Mouse (Mus musculus) heart, postnatal 25 days (tissue): Measurements from ENCODE around the gene Arhgap45. TPM values are rescaled to one million over a fixed set of nuclear protein-coding genes. Genes with fewer than 3 reads are reported as not detected.
"Not testable (repeated sequence)": the region's sequence is repeated elsewhere in the genome, so short reads cannot be mapped to it uniquely, and the experiment has no call there.

Experiments
- DNase-seq: peaks from one replicate; pipeline ENCODE4 v3.0.0; 2022; ENCODE audit warnings: low spot score
- intact Hi-C: fragments of 180-260 bp; cut with DNase I; formaldehyde crosslinking; loops from one replicate; pipeline ENCODE4 v1.15.1; 2025
- total RNA-seq, 2 experiments: library from RNA; stranded (reverse); gene quantifications; 2 replicates each; pipeline ENCODE4 v1.2.3; 2021

Gene Arhgap45
- total RNA-seq, 2 experiments from 2014 or later = 4.7 to 4.9 TPM

- intact Hi-C loops = no loop called here
- DNase-seq = no peak
These were observed 9.0 kb downstream of the Arhgap45 start for GRCm38 (mm10) chr10:80025463-80025862.

GRCm38 (mm10) chr10:80025889-80026288 lies 9.4 kb downstream of the Arhgap45 start:
- no peak for DNase-seq
- intact Hi-C loops = no loop called here

GRCm38 (mm10) chr10:80027681-80028520 lies 11.4 kb downstream of the Arhgap45 start:
- intact Hi-C loops = no loop called here
- DNase-seq = no peak

- intact Hi-C loops = no loop called here
- no peak for DNase-seq
These were observed 12.0 kb downstream of the Arhgap45 start for GRCm38 (mm10) chr10:80028521-80028846.

GRCm38 (mm10) chr10:80030191-80030590 lies 13.7 kb downstream of the Arhgap45 start:
- no peak for DNase-seq
- intact Hi-C loops = loop anchor here (5.0 kb wide), 2 partner anchors 33 to 82 kb away; partner anchors contain the start of gene Abca7

GRCm38 (mm10) chr10:80030736-80031135 lies 14.3 kb downstream of the Arhgap45 start:
- intact Hi-C loops = loop anchor here (5.0 kb wide), 2 partner anchors 33 to 82 kb away; partner anchors contain the start of gene Abca7
- DNase-seq = no peak

DNA sequence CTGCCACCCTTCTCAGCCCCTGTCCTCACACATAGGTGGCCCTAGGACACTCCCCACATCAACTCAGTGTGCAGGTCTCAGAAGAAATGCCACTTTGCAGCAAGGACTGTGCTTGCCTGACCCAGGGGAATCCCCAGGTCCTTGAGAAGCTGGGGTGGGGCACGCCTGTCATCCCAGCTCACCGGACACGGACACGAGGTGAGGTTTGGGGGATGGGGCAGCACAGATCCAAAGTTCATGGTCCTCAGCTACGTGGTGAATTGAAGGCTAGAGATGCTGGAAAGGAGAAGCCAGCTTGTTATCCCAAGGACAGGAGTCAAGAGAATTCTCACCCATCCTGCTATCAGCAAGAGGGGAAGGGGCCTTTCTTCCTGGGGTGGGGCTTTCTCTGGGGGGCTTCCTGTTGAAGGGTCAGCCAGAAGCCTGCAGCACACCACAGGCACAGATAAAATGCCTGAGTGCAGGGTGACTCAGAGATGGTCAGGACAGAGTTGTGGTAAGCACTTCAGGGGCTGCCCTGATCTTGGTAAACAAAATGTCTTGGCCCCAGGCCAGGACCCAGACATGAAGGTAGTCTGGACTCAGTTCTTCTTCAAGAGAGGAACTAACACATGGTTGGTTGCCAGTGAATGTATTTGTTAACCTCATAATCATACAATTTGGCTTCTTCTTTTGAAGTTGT lies 16.5 kb downstream of the Arhgap45 start:
- no peak for DNase-seq
- intact Hi-C loops = loop anchor here (2.0 to 5.0 kb wide), 3 partner anchors 14 to 79 kb away; partner anchors contain the start of gene Abca7

- no peak for DNase-seq
- intact Hi-C loops = loop anchor here (2.0 to 5.0 kb wide), 3 partner anchors 15 to 79 kb away; partner anchors contain the start of gene Abca7
These were observed 17.3 kb downstream of the Arhgap45 start for GRCm38 (mm10) chr10:80033511-80034391.

GRCm38 (mm10) chr10:80035148-80035547 lies 18.7 kb downstream of the Arhgap45 start:
- no peak for DNase-seq
- intact Hi-C loops = no loop called here

GRCm38 (mm10) chr10:80035686-80036085 lies 19.2 kb downstream of the Arhgap45 start:
- intact Hi-C loops = no loop called here
- no peak for DNase-seq

GRCm38 (mm10) chr10:80036832-80037231 lies 20.4 kb downstream of the Arhgap45 start:
- intact Hi-C loops = no loop called here
- peak; percentile 70 for DNase-seq

DNA sequence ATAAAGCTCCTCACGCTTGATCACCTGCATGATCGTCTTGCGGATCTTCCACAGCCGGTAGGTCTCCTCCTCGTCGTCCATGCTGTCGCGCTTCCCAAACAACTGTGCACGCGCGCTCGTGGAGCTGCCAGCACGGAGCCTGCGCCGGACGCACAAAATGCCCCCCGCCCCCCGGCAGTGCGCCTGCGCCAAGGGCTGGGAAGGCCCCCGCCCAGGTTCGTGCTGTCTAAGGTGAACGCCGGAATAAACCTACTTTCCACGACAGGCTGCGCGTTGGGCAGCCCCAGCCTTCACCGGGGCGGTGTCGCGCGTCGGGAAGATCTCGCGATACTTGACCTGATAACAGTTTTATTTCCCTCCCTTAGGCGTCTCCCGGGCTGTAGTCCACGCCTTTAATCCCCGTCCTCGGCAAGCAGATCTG lies 23.1 kb downstream of the Arhgap45 start, which contains the start of gene Polr2e:
Gene Polr2e (minus strand): TSS at position 237 of the 421 bp plus-strand sequence.
- intact Hi-C loops = loop anchor here (2.0 kb wide), 1 partner anchor 13 kb away; no protein-coding TSS in a partner anchor
- peak; percentile 97 for DNase-seq

GRCm38 (mm10) chr10:80041409-80042060 lies 25.1 kb downstream of the Arhgap45 start:
- intact Hi-C loops = not testable (repeated sequence)

DNA sequence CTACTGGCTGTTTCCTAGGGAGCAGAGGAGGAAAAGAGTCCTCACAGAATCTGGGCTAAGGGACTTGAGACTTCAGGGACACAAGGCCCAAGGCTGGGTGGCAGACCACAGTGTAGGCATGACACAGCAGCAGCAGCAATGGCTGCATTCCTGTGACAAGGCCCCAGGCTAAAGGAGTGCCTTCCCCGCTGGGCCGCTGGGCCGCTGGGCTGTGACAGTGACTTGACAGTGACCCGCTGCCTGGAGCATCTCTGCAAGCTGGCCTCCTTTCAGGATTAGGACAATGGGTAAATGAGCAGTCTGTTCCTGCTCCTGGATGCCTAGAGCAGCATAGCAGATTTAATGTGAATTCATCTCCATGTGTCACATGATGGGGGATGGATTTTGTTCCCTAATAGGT lies 27.6 kb downstream of the Arhgap45 start:
- no peak for DNase-seq
- intact Hi-C loops = no loop called here

More at GRCm38 (mm10) chr10:80041409-80042060, 25.1 kb downstream of the Arhgap45 start:
- not testable (repeated sequence) for DNase-seq

GRCm38 (mm10) chr10:80045364-80045763 lies 28.9 kb downstream of the Arhgap45 start:
- intact Hi-C loops, DNase-seq: not testable (repeated sequence)

GRCm38 (mm10) chr10:80045766-80046165 lies 29.3 kb downstream of the Arhgap45 start:
- DNase-seq = no peak
- intact Hi-C loops = no loop called here

DNA sequence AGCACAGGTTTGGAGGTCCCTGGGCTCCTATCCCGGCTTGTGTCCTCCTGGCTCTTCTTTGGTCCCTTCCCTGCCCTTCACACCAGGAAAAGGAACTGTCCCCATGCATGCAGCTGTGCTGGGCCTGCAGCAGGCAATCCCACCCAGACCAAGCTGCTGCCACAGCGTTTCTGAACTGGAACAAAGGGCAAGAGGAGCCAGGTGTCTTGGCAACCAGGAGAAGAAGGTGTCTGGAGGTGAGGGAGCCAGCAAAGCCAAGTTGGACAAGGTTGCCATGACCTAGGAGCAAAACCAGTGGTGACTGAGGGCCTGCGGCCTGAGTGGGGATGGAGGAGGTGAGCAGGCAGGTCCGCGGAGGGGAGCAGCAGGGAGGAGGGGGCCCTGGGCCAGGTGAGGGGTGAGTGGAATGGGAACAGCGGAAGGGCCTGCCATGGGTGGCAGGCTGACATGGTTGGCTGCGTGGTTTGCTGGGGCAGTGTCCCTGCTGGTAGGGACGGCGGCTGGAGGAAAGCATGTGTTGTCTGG lies 30.6 kb downstream of the Arhgap45 start, which contains the start of gene Gpx4:
Gene Gpx4 (plus strand): TSS at position 126 of the 525 bp plus-strand sequence.
- DNase-seq = no peak
- intact Hi-C loops = no loop called here

DNA sequence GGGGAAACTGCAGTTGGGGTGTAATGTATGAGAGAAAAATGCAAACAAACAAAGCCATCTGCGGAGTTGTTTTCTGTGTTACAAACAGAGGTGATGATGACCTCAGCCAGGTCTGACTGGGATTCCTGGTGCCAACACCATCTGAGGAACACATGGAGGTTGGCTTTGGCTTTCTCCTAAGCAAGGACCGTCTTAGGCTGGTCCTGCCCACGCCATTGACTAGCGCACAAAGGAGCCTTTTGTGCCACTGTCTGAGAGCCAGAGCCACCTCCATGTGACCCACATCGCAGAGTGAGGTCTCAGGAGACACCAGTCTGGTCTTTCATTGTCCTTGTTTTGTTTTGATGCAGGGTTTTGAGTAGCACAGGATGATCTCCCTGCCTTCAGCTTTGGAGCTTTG lies 31.9 kb downstream of the Arhgap45 start:
- no peak for DNase-seq
- intact Hi-C loops = no loop called here

- no peak for DNase-seq
- intact Hi-C loops = no loop called here
These were observed 32.4 kb downstream of the Arhgap45 start for GRCm38 (mm10) chr10:80048834-80049233.
